Mouse (Mus musculus) sigmoid colon, adult 10 weeks (tissue): ENCODE measurements around the gene Mdp1. TPM values are rescaled to one million over a fixed set of nuclear protein-coding genes. Genes with fewer than 3 reads are reported as not detected.

Experiments used
- polyA plus RNA-seq: library from polyadenylated mRNA; stranded (reverse); fragments of 350-450 nt; fragmentation: Illumina TruSeq; extraction: RNeasy Lipid Tissue Mini Kit (QIAGEN cat#74804); gene quantifications from one replicate; pipeline ENCODE4 v1.2.3, GENCODE M21; 2014; ENCODE audit warnings: low read depth, low replicate concordance

The Mdp1 gene
- polyA plus RNA-seq: 43.5 TPM

GRCm38 (mm10) chr14:55659960-55660573 is at the start of gene Mdp1:
TSS of gene Mdp1 (minus strand) at chr14:55660508.

GRCm38 (mm10) chr14:55681160-55682117 is 21.1 kb upstream of the Mdp1 start, which contains the start of gene Tinf2:
TSS of gene Tinf2 (minus strand) at chr14:55681820.

GRCm38 (mm10) chr14:55671833-55672740 is 11.8 kb upstream of the Mdp1 start, which contains the start of the genes Gmpr2 and Nedd8:
TSS of gene Gmpr2 (plus strand) at chr14:55671941.
TSS of gene Nedd8 (minus strand) at chr14:55672124.

GRCm38 (mm10) chr14:55649884-55650283 is 10.4 kb downstream of the Mdp1 start, which contains the start of gene Tssk4:
TSS of gene Tssk4 (plus strand) at chr14:55650184.

GRCm38 (mm10) chr14:55643060-55643907 is 17.0 kb downstream of the Mdp1 start, which contains the start of gene Tm9sf1:
TSS of gene Tm9sf1 (minus strand) at chr14:55643806.

GRCm38 (mm10) chr14:55637795-55638194 is 22.5 kb downstream of the Mdp1 start, which contains the start of gene Gm49378:
TSS of gene Gm49378 (minus strand) at chr14:55637895.

GRCm38 (mm10) chr14:55635523-55636007 is 24.7 kb downstream of the Mdp1 start, which contains the start of gene Ipo4:
TSS of gene Ipo4 (minus strand) at chr14:55635957.

GRCm38 (mm10) chr14:55617822-55618221 is 42.5 kb downstream of the Mdp1 start, which contains the start of gene Rec8:
TSS of gene Rec8 (plus strand) at chr14:55618037.

Other genes with a start within 250 kb of the Mdp1 start
- 32.3 TPM for gene Dhrs4, start 181.8 kb downstream of the Mdp1 start, polyA plus RNA-seq
- gene Carmil3, start 169.9 kb downstream of the Mdp1 start, polyA plus RNA-seq: not detected
- not detected for gene Cpne6, start 150.1 kb downstream of the Mdp1 start, polyA plus RNA-seq
- gene Nrl, start 135.5 kb downstream of the Mdp1 start, polyA plus RNA-seq: not detected
- gene Pck2, start 120.2 kb downstream of the Mdp1 start, polyA plus RNA-seq: 5.2 TPM
- gene Dcaf11, start 100.5 kb downstream of the Mdp1 start, polyA plus RNA-seq: 21.3 TPM
- gene A730061H03Rik, start 100.1 kb downstream of the Mdp1 start, polyA plus RNA-seq: not detected
- not detected for gene Fitm1, start 84.9 kb downstream of the Mdp1 start, polyA plus RNA-seq
- gene Psme1, start 82.4 kb downstream of the Mdp1 start, polyA plus RNA-seq: 139 TPM
- gene Emc9, start 75.2 kb downstream of the Mdp1 start, polyA plus RNA-seq: 7.3 TPM
- 171 TPM for gene Psme2, start 69.4 kb downstream of the Mdp1 start, polyA plus RNA-seq
- gene Rnf31, start 68.8 kb downstream of the Mdp1 start, polyA plus RNA-seq: 10.6 TPM
- gene Irf9, start 56.9 kb downstream of the Mdp1 start, polyA plus RNA-seq: 51.9 TPM
- not detected for gene Rec8, start 42.5 kb downstream of the Mdp1 start, polyA plus RNA-seq
- gene Ipo4, start 24.6 kb downstream of the Mdp1 start, polyA plus RNA-seq: 2.9 TPM
- 0.63 TPM for gene Gm49378, start 22.6 kb downstream of the Mdp1 start, polyA plus RNA-seq
- gene Tm9sf1, start 16.7 kb downstream of the Mdp1 start, polyA plus RNA-seq: 52.5 TPM
- gene Tssk4, start 10.3 kb downstream of the Mdp1 start, polyA plus RNA-seq: 0.50 TPM
- 26.0 TPM for gene Gmpr2, start 11.4 kb upstream of the Mdp1 start, polyA plus RNA-seq
- gene Nedd8, start 11.6 kb upstream of the Mdp1 start, polyA plus RNA-seq: 50.1 TPM
- gene Tinf2, start 21.3 kb upstream of the Mdp1 start, polyA plus RNA-seq: 13.6 TPM
- gene Tgm1, start 53.4 kb upstream of the Mdp1 start, polyA plus RNA-seq: not detected
- 0.73 TPM for gene Rabggta, start 61.8 kb upstream of the Mdp1 start, polyA plus RNA-seq
- gene Dhrs1, start 85.2 kb upstream of the Mdp1 start, polyA plus RNA-seq: 15.3 TPM
- gene Nop9, start 85.2 kb upstream of the Mdp1 start, polyA plus RNA-seq: 3.3 TPM
- 5.6 TPM for gene Cideb, start 98.0 kb upstream of the Mdp1 start, polyA plus RNA-seq
- not detected for gene Ltb4r2, start 100.9 kb upstream of the Mdp1 start, polyA plus RNA-seq
- not detected for gene Ltb4r1, start 105.5 kb upstream of the Mdp1 start, polyA plus RNA-seq
- 0.19 TPM for gene Adcy4, start 123.6 kb upstream of the Mdp1 start, polyA plus RNA-seq
- gene Ripk3, start 128.4 kb upstream of the Mdp1 start, polyA plus RNA-seq: 4.4 TPM
- gene Nfatc4, start 162.6 kb upstream of the Mdp1 start, polyA plus RNA-seq: 2.6 TPM
- 0.35 TPM for gene Nynrin, start 193.5 kb upstream of the Mdp1 start, polyA plus RNA-seq
- 2.5 TPM for gene Cbln3, start 223.9 kb upstream of the Mdp1 start, polyA plus RNA-seq
- gene Khnyn, start 224.4 kb upstream of the Mdp1 start, polyA plus RNA-seq: 85.5 TPM
- gene Sdr39u1, start 239.8 kb upstream of the Mdp1 start, polyA plus RNA-seq: 8.1 TPM